Mouse (Mus musculus) colon, adult 2 months (tissue): Measurements from ENCODE around the gene Hs3st1. TPM values are rescaled to one million over a fixed set of nuclear protein-coding genes. Genes with fewer than 3 reads are reported as not detected.

ENCODE experiments used
- polyA plus RNA-seq: library from polyadenylated mRNA; depleted of rRNA; stranded (reverse); fragments of >200 nt; gene quantifications from 2 replicates; pipeline ENCODE4 v1.2.3, GENCODE M21; 2012; rRNA removed

The Hs3st1 gene
- polyA plus RNA-seq, result 25.1 and 33.3 TPM in 2 replicates

GRCm38 (mm10) chr5:39755375-39755774 lies at the start of gene Hs3st1:
TSS of gene Hs3st1 (minus strand) at chr5:39755475.

